Mouse (Mus musculus): ENCODE results near the gene Sptlc2.

DNA sequence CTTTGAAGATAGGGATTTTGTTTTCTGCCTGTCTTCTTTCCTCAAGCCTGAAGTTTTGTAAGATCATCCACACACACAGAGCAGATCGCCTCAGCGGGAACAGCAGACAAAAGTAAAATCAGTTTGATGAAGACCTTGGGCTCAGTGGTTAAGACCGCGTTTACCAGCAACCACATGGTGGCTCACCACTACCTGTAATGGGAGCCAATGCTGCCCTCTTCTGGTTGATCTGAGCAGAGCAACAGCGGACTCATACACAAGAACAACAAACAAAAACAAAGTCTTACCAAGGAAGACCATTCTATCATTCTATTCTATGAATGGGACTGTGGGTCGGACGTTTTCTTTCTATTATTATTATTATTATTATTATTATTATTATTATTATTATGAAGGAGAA lies 28.5 kb upstream of the Sptlc2 start:
- peak; percentile 98; the same call in 1 of the 2 replicates for TF ChIP-seq CTCF (conservative IDR thresholded peaks at IDR 0.05; ENCODE audit: insufficient read depth, insufficient read length, low read depth, low read length)
- TF ChIP-seq POLR2A (IDR thresholded peaks at IDR 0.05; ENCODE audit: low read depth, low read length), result no peak

All from kidney, adult 2 months (tissue).